Mouse (Mus musculus) kidney, embryonic 14.5 days (tissue): ENCODE data around the gene Spata13. TPM values are rescaled to one million over a fixed set of nuclear protein-coding genes. Genes with fewer than 3 reads are reported as not detected.
A peak's percentile ranks its signal among the peaks of the same experiment; 100 is the strongest.

Experiments
- ATAC-seq: fragments of 200-750 bp; cut with Nextera tagmentation; 2 replicates; pipeline ENCODE4 v1.8.0; 2017; ENCODE audit warnings: moderate number of reproducible peaks, mild to moderate bottlenecking, moderate TSS enrichment, moderate library complexity; ENCODE audit not compliant: low FRiP score, low TSS enrichment
- H3K27ac ChIP-seq: fragments of 300-500 bp; sonication (generic); 2 replicates; pipeline ENCODE4 v1.5.1; 2014; ENCODE audit warnings: low read depth, mild to moderate bottlenecking, low read length, moderate library complexity, mixed read lengths
- H3K27me3 ChIP-seq: fragments of 300-500 bp; sonication (generic); 2 replicates; pipeline ENCODE4 v1.6.1; 2014; ENCODE audit warnings: mild to moderate bottlenecking, low read length; ENCODE audit not compliant: control insufficient read depth, insufficient read depth
- H3K36me3 ChIP-seq: fragments of 300-500 bp; sonication (generic); 2 replicates; pipeline ENCODE4 v1.6.1; 2014; ENCODE audit warnings: low read length, mixed read lengths; ENCODE audit not compliant: control insufficient read depth, insufficient read depth
- H3K4me1 ChIP-seq: fragments of 300-500 bp; sonication (generic); 2 replicates; pipeline ENCODE4 v1.6.1; 2014; ENCODE audit warnings: low read length, mixed read lengths; ENCODE audit not compliant: control insufficient read depth, insufficient read depth
- H3K4me2 ChIP-seq: fragments of 300-500 bp; sonication (generic); replicated peaks from 2 replicates; pipeline ENCODE4 v1.6.1; 2014; ENCODE audit warnings: low read depth, mild to moderate bottlenecking, low read length
- H3K4me3 ChIP-seq: fragments of 300-500 bp; sonication (generic); 2 replicates; pipeline ENCODE4 v1.5.1; 2014; ENCODE audit warnings: mild to moderate bottlenecking, low read length
- H3K9ac ChIP-seq: fragments of 300-500 bp; sonication (generic); 2 replicates; pipeline ENCODE4 v1.6.1; 2014; ENCODE audit warnings: low read depth, mild to moderate bottlenecking, low read length, moderate library complexity
- H3K9me3 ChIP-seq: fragments of 300-500 bp; sonication (generic); 2 replicates; pipeline ENCODE4 v1.6.1; 2016; ENCODE audit warnings: low read length; ENCODE audit not compliant: control insufficient read depth
- WGBS: fragments of 180-500 bp; shearing (Covaris S2); extraction: QIAGEN DNeasy Blood & Tissue Kit; methylation state at CpG from one replicate; pipeline ENCODE4 v1.1.7; 2014; 5-methylcytosine and 5-hydroxymethylcytosine counted together
- polyA plus RNA-seq: library from polyadenylated mRNA; unstranded; fragments of >200 nt; fragmentation: Nextera tagmentation; extraction: Ambion mirVana; gene quantifications from 2 replicates; pipeline ENCODE4 v1.2.1, GENCODE M21; 2014

Spata13 gene
- polyA plus RNA-seq, 1 experiment from 2014 or later = 65.7 TPM

- peak overlapping the region; percentile 87 for H3K4me2 ChIP-seq
- no peaks in the 10 kb centered on the region for H3K36me3 ChIP-seq
- H3K27ac ChIP-seq = no peak overlapping the region; the same call in 1 of the 2 replicates
- WGBS = 10% methylated on average over 14 of the region's 14 CpGs
- peaks cover 20% of the 10 kb centered on the region for H3K4me1 ChIP-seq
- peak overlapping the region; percentile 63 for H3K4me3 ChIP-seq
- ATAC-seq = no peak
- H3K9me3 ChIP-seq = no peaks in the 10 kb centered on the region
- H3K27me3 ChIP-seq = no peaks in the 10 kb centered on the region; the same call in none of the 2 replicates
- peak overlapping the region; percentile 65; the same call in 1 of the 2 replicates for H3K9ac ChIP-seq
These were observed 2.3 kb downstream of the Spata13 start for GRCm38 (mm10) chr14:60635911-60636607.

- peak overlapping the region; percentile 63; the same call in 1 of the 2 replicates for H3K4me3 ChIP-seq
These were observed 2.8 kb downstream of the Spata13 start for GRCm38 (mm10) chr14:60636608-60636980.

GRCm38 (mm10) chr14:60636996-60637395 is 3.2 kb downstream of the Spata13 start:
- H3K27ac ChIP-seq = no peak overlapping the region
- H3K4me1 ChIP-seq = peaks cover 20% of the 10 kb centered on the region
- 54% methylated on average over 9 of the region's 9 CpGs for WGBS
- no peaks in the 10 kb centered on the region; the same call in 1 of the 2 replicates for H3K27me3 ChIP-seq
- H3K4me2 ChIP-seq = peak overlapping the region; percentile 87; the same call in 1 of the 2 replicates
- no peaks in the 10 kb centered on the region for H3K9me3 ChIP-seq
- H3K36me3 ChIP-seq = 0 out of 2 replicates have a peak, but pooled peaks cover 4% of the 10 kb centered on the region
- no peak overlapping the region for H3K4me3 ChIP-seq
- ATAC-seq = no peak
- H3K9ac ChIP-seq = no peak overlapping the region

More at GRCm38 (mm10) chr14:60636608-60636980, 2.8 kb downstream of the Spata13 start:
- no peak overlapping the region for H3K9ac ChIP-seq
- 13% methylated on average over 2 of the region's 2 CpGs for whole genome bisulfite sequencing
- no peak overlapping the region for H3K27ac ChIP-seq
- no peaks in the 10 kb centered on the region; the same call in none of the 2 replicates for H3K27me3 ChIP-seq
- H3K4me2 ChIP-seq = peak overlapping the region; percentile 87
- H3K9me3 ChIP-seq = no peaks in the 10 kb centered on the region
- H3K36me3 ChIP-seq = 0 out of 2 replicates have a peak, but pooled peaks cover 2% of the 10 kb centered on the region
- H3K4me1 ChIP-seq = peaks cover 20% of the 10 kb centered on the region
- no peak for ATAC-seq

- H3K4me2 ChIP-seq = peak overlapping the region; percentile 24; the same call in 1 of the 2 replicates
- no peaks in the 10 kb centered on the region for H3K9me3 ChIP-seq
- WGBS = 18% methylated on average over 8 of the region's 8 CpGs
- 0 out of 2 replicates have a peak, but pooled peaks cover 4% of the 10 kb centered on the region for H3K36me3 ChIP-seq
- no peak for ATAC-seq
- H3K4me3 ChIP-seq = no peak overlapping the region
- H3K9ac ChIP-seq = no peak overlapping the region
- no peaks in the 10 kb centered on the region for H3K27me3 ChIP-seq
- no peak overlapping the region for H3K27ac ChIP-seq
- peaks cover 20% of the 10 kb centered on the region for H3K4me1 ChIP-seq
These were observed 4.4 kb downstream of the Spata13 start for GRCm38 (mm10) chr14:60638159-60638558.

- no peaks in the 10 kb centered on the region for H3K27me3 ChIP-seq
- H3K4me1 ChIP-seq = peaks cover 20% of the 10 kb centered on the region
- H3K27ac ChIP-seq = no peak overlapping the region
- ATAC-seq = no peak
- 81% methylated on average over 9 of the region's 9 CpGs for WGBS
- no peak overlapping the region for H3K4me2 ChIP-seq
- no peak overlapping the region for H3K4me3 ChIP-seq
- 0 out of 2 replicates have a peak, but pooled peaks cover 4% of the 10 kb centered on the region for H3K36me3 ChIP-seq
- H3K9ac ChIP-seq = no peak overlapping the region
- H3K9me3 ChIP-seq = no peaks in the 10 kb centered on the region
These were observed 5.4 kb downstream of the Spata13 start for GRCm38 (mm10) chr14:60639195-60639594.

GRCm38 (mm10) chr14:60641120-60641519 is 7.3 kb downstream of the Spata13 start:
- Histone ChIP-seq H3K4me2 (no peak overlapping the region), H3K27ac (no peak overlapping the region), H3K36me3 (0 out of 2 replicates have a peak, but pooled peaks cover 4% of the 10 kb centered on the region), H3K9me3 (no peaks in the 10 kb centered on the region), H3K9ac (no peak overlapping the region), H3K27me3 (no peaks in the 10 kb centered on the region), H3K4me1 (peaks cover 29% of the 10 kb centered on the region), H3K4me3 (no peak overlapping the region)
- no peak for ATAC-seq
- WGBS = 74% methylated on average over 6 of the region's 6 CpGs

DNA sequence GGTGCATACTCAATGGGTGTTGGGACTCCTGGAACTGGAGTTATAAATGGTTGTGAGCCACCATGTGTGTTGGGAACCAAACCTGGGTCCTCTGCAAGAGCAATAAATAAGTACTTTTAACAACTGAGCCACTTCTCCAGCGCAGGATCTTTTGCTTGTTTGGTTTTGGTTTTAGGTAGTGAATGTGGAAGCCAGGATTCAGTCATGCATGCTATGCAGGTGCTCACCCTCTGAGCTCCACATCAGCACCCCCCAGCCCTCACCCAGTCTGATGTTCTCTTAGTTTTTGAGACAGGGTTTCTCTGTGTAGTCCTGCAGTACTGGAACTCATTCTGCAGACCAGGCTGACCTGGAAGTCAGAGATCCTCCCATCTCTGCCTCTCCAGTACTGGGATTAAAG is 8.3 kb downstream of the Spata13 start:
- H3K9me3 ChIP-seq = no peaks in the 10 kb centered on the region
- no peak overlapping the region for H3K9ac ChIP-seq
- H3K4me3 ChIP-seq = no peak overlapping the region
- 0 out of 2 replicates have a peak, but pooled peaks cover 4% of the 10 kb centered on the region for H3K36me3 ChIP-seq
- no peak overlapping the region for H3K27ac ChIP-seq
- ATAC-seq = no peak
- no peaks in the 10 kb centered on the region for H3K27me3 ChIP-seq
- H3K4me1 ChIP-seq = peaks cover 30% of the 10 kb centered on the region
- 53% methylated on average over 1 of the region's 1 CpGs for WGBS
- H3K4me2 ChIP-seq = no peak overlapping the region

DNA sequence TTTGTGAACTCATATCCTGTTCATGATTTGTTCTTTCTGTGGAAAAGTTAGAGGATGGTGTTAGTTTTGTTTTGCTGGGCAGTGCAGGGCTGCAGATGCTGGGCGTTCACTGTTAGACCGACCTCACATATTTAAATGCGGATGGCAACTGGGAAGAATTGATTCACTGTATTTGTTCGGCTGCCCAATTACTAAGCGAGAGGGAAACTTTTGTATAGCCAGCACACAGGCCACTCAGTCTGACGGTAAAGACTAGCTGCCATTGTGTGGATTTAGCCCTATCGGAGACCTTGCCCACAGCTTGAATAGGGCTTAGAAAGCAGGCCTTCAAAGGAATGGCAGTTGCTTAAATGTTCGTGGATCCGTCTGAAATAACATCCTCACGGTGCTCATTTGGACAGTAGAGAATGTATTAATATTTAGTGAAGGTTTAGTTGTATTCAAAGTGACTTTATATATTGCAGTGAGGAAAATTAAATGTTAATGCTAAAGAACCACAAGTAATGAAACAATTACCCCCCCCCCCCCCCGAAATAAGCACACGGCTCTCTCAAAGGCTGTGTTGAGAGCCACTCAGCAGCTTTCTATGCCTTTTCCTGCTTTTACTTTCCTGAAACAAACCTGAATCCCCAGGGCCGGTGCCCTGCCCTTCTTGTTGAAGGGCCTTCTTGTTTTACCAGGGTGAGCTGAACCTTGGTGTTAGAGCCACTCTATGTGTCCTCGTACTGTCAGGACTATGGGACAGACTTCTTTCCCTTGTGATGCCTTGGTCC is 9.5 kb downstream of the Spata13 start:
- Histone ChIP-seq H3K36me3 (0 out of 2 replicates have a peak, but pooled peaks cover 4% of the 10 kb centered on the region), H3K4me2 (no peak overlapping the region), H3K9ac (no peak overlapping the region), H3K9me3 (no peaks in the 10 kb centered on the region), H3K27ac (no peak overlapping the region), H3K4me1 (peaks cover 19% of the 10 kb centered on the region), H3K27me3 (no peaks in the 10 kb centered on the region), H3K4me3 (no peak overlapping the region)
- no peak for ATAC-seq
- 88% methylated on average over 14 of the region's 14 CpGs for WGBS
